Mouse (Mus musculus): Measurements from ENCODE around the gene Pagr1a. TPM values are rescaled to one million over a fixed set of nuclear protein-coding genes. Genes with fewer than 3 reads are reported as not detected.

Pagr1a gene
- total and polyA plus RNA-seq, 3 experiments: 60.2 to 85.9 TPM; not detected in 1

GRCm38 (mm10) chr7:126975950-126976866, 40.9 kb downstream of the Pagr1a start, which contains the start of gene Cdiptos (continued):
- TF ChIP-seq NRF1 (IDR thresholded peaks at IDR 0.05; ENCODE audit: insufficient read depth, low read depth, low read length, poor library complexity, severe bottlenecking) (peak; percentile 50; the same call in 1 of the 2 replicates), EP300 (IDR thresholded peaks at IDR 0.05; ENCODE audit: low read depth in 1 of 2, low read length in 2 of 2) (peak in 1 of 2 experiments; percentile 21; a peak in 1 of 4 replicates), POLR2AphosphoS5 (IDR thresholded peaks at IDR 0.05; ENCODE audit: borderline replicate concordance, low read depth, low read length) (no peak), RAD21 (IDR thresholded peaks at IDR 0.05; ENCODE audit: low read depth, low read length) (no peak), JUND (IDR thresholded peaks at IDR 0.05; ENCODE audit: low read depth, low read length) (no peak), MXI1 (IDR thresholded peaks at IDR 0.05; ENCODE audit: low read depth, low read length) (peak; percentile 83), ZC3H11A (IDR thresholded peaks at IDR 0.05; ENCODE audit: low read depth, low read length) (no peak), HCFC1 (IDR thresholded peaks at IDR 0.05; ENCODE audit: low read depth, low read length) (peak; percentile 91), MYC (IDR thresholded peaks at IDR 0.05; ENCODE audit: low read depth, low read length) (peak; percentile 86), TBP (IDR thresholded peaks at IDR 0.05; ENCODE audit: low read depth, low read length) (peak; percentile 75), MAFK (IDR thresholded peaks at IDR 0.05; ENCODE audit: borderline replicate concordance, low read depth, low read length) (no peak), MYB (IDR thresholded peaks at IDR 0.05; ENCODE audit: low read depth, low read length) (no peak), KAT2A (conservative IDR thresholded peaks at IDR 0.05; ENCODE audit: low read depth, low read length) (no peak; the same call in 1 of the 2 replicates), E2F4 (IDR thresholded peaks at IDR 0.05; ENCODE audit: borderline replicate concordance, low read depth, low read length) (no peak), USF1 (IDR thresholded peaks at IDR 0.05; ENCODE audit: low read depth, low read length) (no peak)

GRCm38 (mm10) chr7:126975893-126975949, 41.4 kb downstream of the Pagr1a start, which contains the start of gene Cdipt:
Cdipt (plus strand) TSS chr7:126975914.
- H3K9me3 ChIP-seq (replicated peaks; ENCODE audit: insufficient read depth, low read length): no peaks in the 10 kb centered on the region

More at GRCm38 (mm10) chr7:126975893-126975949, 41.4 kb downstream of the Pagr1a start, which contains the start of gene Cdipt:
- peak within 1 kb of the TSS; percentile 75 to 95 for H3K4me3 ChIP-seq (ENCODE audit: control insufficient read depth in 1 of 2, insufficient read depth in 1 of 2, low read depth in 2 of 2, low read length in 2 of 2)
- H3K36me3 ChIP-seq (ENCODE audit: control insufficient read depth in 1 of 2, insufficient read depth in 2 of 2, low read length in 2 of 2): peaks cover 0 to 6% of the 10 kb centered on the region in 2 experiments; a peak in 2 of 4 replicates
- TF ChIP-seq CHD1 (IDR thresholded peaks at IDR 0.05; ENCODE audit: low read depth, low read length): no peak
- TF ChIP-seq ELF1 (IDR thresholded peaks at IDR 0.05; ENCODE audit: low read depth, low read length): no peak
- no peak for TF ChIP-seq CTCF (IDR thresholded peaks at IDR 0.05 in 2 of 3, conservative IDR thresholded peaks at IDR 0.05 in 1 of 3; ENCODE audit: control insufficient read depth in 1 of 3, insufficient read depth in 1 of 3, low read depth in 2 of 3, low read length in 3 of 3, poor library complexity in 1 of 3, severe bottlenecking in 1 of 3)
- TF ChIP-seq ETS1 (IDR thresholded peaks at IDR 0.05; ENCODE audit: low read depth, low read length): no peak
- DNase-seq (ENCODE audit: low read depth, low spot score): no peak
- no peaks in the 10 kb centered on the region for H3K27me3 ChIP-seq (ENCODE audit: control insufficient read depth in 1 of 2, insufficient read depth in 2 of 2, low read length in 2 of 2)
- peak within 1 kb of the TSS; percentile 93 for H3K27ac ChIP-seq (ENCODE audit: control insufficient read depth, low read depth, low read length)
- H3K4me1 ChIP-seq (ENCODE audit: control insufficient read depth in 1 of 2, insufficient read depth in 2 of 2, low read length in 2 of 2): peaks cover 0 to 11% of the 10 kb centered on the region in 2 experiments; a peak in 2 of 4 replicates
- H3K9ac ChIP-seq (ENCODE audit: control insufficient read depth, low read depth, low read length, poor library complexity, severe bottlenecking): peak within 1 kb of the TSS; percentile 81
- peaks cover 12% of the 10 kb centered on the region for H3K79me2 ChIP-seq (ENCODE audit: control insufficient read depth, insufficient read depth, low read length, poor library complexity)

All from MEL (cell line).